Mouse (Mus musculus): ENCODE data around the gene Dcaf11. TPM values are rescaled to one million over a fixed set of nuclear protein-coding genes. Genes with fewer than 3 reads are reported as not detected.

Dcaf11 gene
- polyA plus RNA-seq (2015; fragmentation: Nextera tagmentation; extraction: Ambion mirVana): 102 and 104 TPM in 2 replicates

DNA sequence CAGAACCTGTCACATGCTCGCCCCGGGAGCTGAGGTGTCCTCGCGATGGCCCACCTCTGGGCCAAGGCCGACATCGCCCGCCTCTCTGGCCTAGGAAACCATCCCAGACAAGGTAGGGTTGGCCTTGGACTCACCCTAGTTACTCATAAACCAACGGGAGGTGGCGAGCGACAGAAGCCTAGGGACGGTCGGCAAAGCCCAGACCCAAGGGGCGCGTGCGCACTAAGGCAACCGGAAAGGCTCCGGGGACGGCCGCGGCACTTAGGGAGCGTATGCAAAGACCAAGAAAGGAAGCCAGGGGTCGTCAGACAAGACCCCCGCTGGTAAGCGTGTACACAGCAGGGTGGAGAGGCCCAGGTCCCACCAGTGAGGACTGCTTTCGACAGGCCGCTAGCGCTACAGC, at the start of gene Dcaf11:
TSS of gene Dcaf11 (plus strand) at position 208 of the 403 bp plus-strand sequence.
- peak within 1 kb of the TSS; percentile 83 for H3K4me2 ChIP-seq (ENCODE audit: low read depth, low read length)
- peak within 1 kb of the TSS; percentile 98 for H3K27ac ChIP-seq (ENCODE audit: low read length)
- peak; percentile 87 for ATAC-seq
- no peaks in the 10 kb centered on the region for H3K27me3 ChIP-seq (replicated peaks; ENCODE audit: control insufficient read depth, insufficient read depth, low read length)
- 0% methylated on average over 27 of the region's 27 CpGs for WGBS
- H3K4me3 ChIP-seq (ENCODE audit: low read length): peak within 1 kb of the TSS; percentile 71
- peaks cover 6% of the 10 kb centered on the region; the same call in 1 of the 2 replicates for H3K36me3 ChIP-seq (ENCODE audit: control insufficient read depth, insufficient read depth, low read length)
- H3K4me1 ChIP-seq (ENCODE audit: control insufficient read depth, insufficient read depth, low read length): peaks cover 14% of the 10 kb centered on the region
- no peaks in the 10 kb centered on the region for H3K9me3 ChIP-seq (ENCODE audit: control insufficient read depth, low read length)
- H3K9ac ChIP-seq (ENCODE audit: low read depth, low read length): peak within 1 kb of the TSS; percentile 80

- WGBS: 60% methylated on average over 22 of the region's 22 CpGs
- ATAC-seq: no peak
- H3K36me3 ChIP-seq (ENCODE audit: control insufficient read depth, insufficient read depth, low read length): no peaks in the 10 kb centered on the region
- no peak within 1 kb of the TSS for H3K4me2 ChIP-seq (ENCODE audit: low read depth, low read length)
- H3K9ac ChIP-seq (ENCODE audit: low read depth, low read length): no peak within 1 kb of the TSS
- no peak within 1 kb of the TSS for H3K4me3 ChIP-seq (ENCODE audit: low read length)
- no peaks in the 10 kb centered on the region for H3K4me1 ChIP-seq (ENCODE audit: control insufficient read depth, insufficient read depth, low read length)
- H3K27ac ChIP-seq (ENCODE audit: low read length): no peak within 1 kb of the TSS
- H3K9me3 ChIP-seq (ENCODE audit: control insufficient read depth, low read length): no peaks in the 10 kb centered on the region
- no peaks in the 10 kb centered on the region for H3K27me3 ChIP-seq (replicated peaks; ENCODE audit: control insufficient read depth, insufficient read depth, low read length)
Measured at GRCm38 (mm10) chr14:55510125-55510731, 49.6 kb upstream of the Dcaf11 start, which contains the start of gene Cpne6. Gene Cpne6 (plus strand): TSS chr14:55510445.

GRCm38 (mm10) chr14:55511037-55511436, 48.8 kb upstream of the Dcaf11 start:
- Histone ChIP-seq H3K9ac (ENCODE audit: low read depth, low read length) (no peak overlapping the region), H3K4me1 (ENCODE audit: control insufficient read depth, insufficient read depth, low read length) (no peaks in the 10 kb centered on the region), H3K27me3 (replicated peaks; ENCODE audit: control insufficient read depth, insufficient read depth, low read length) (no peaks in the 10 kb centered on the region), H3K4me2 (ENCODE audit: low read depth, low read length) (no peak overlapping the region), H3K9me3 (ENCODE audit: control insufficient read depth, low read length) (no peaks in the 10 kb centered on the region), H3K4me3 (ENCODE audit: low read length) (no peak overlapping the region), H3K36me3 (ENCODE audit: control insufficient read depth, insufficient read depth, low read length) (no peaks in the 10 kb centered on the region), H3K27ac (ENCODE audit: low read length) (no peak overlapping the region)
- no peak for ATAC-seq
- WGBS: 49% methylated on average over 7 of the region's 7 CpGs

DNA sequence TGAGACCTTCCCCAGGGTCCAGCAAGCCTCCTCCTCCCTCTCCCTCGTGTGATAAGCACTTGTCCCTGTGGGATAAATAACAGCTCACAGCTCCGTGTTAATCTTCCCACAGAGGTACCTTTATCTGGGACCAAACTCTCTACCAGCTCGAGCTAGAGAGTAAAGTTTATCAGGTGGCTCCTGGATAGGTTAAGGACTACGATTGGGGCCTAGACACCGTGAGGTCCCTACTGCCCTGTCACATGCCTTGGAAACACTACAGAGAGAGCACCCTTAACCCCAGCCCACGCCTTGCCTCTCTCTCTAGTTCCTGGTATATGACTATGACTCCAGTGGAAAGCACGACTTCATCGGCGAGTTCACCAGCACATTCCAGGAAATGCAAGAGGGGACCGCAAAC, 45.9 kb upstream of the Dcaf11 start:
- 0 out of 2 replicates have a peak, but pooled peaks cover 4% of the 10 kb centered on the region for H3K27me3 ChIP-seq (replicated peaks; ENCODE audit: control insufficient read depth, insufficient read depth, low read length)
- H3K9me3 ChIP-seq (ENCODE audit: control insufficient read depth, low read length): no peaks in the 10 kb centered on the region
- 52% methylated on average over 10 of the region's 10 CpGs for WGBS
- no peaks in the 10 kb centered on the region for H3K36me3 ChIP-seq (ENCODE audit: control insufficient read depth, insufficient read depth, low read length)
- no peak overlapping the region for H3K27ac ChIP-seq (ENCODE audit: low read length)
- H3K4me2 ChIP-seq (ENCODE audit: low read depth, low read length): no peak overlapping the region
- no peaks in the 10 kb centered on the region for H3K4me1 ChIP-seq (ENCODE audit: control insufficient read depth, insufficient read depth, low read length)
- ATAC-seq: peak; percentile 63
- H3K4me3 ChIP-seq (ENCODE audit: low read length): no peak overlapping the region
- no peak overlapping the region for H3K9ac ChIP-seq (ENCODE audit: low read depth, low read length)

- H3K27me3 ChIP-seq (replicated peaks; ENCODE audit: control insufficient read depth, insufficient read depth, low read length): peaks cover 9% of the 10 kb centered on the region; the same call in 1 of the 2 replicates
- peaks cover 1% of the 10 kb centered on the region; the same call in 1 of the 2 replicates for H3K4me1 ChIP-seq (ENCODE audit: control insufficient read depth, insufficient read depth, low read length)
- no peaks in the 10 kb centered on the region for H3K36me3 ChIP-seq (ENCODE audit: control insufficient read depth, insufficient read depth, low read length)
- H3K9me3 ChIP-seq (ENCODE audit: control insufficient read depth, low read length): no peaks in the 10 kb centered on the region
- no peak overlapping the region for H3K4me3 ChIP-seq (ENCODE audit: low read length)
- H3K27ac ChIP-seq (ENCODE audit: low read length): no peak overlapping the region
- H3K4me2 ChIP-seq (ENCODE audit: low read depth, low read length): no peak overlapping the region
- WGBS: 87% methylated on average over 4 of the region's 4 CpGs
- no peak for ATAC-seq
- H3K9ac ChIP-seq (ENCODE audit: low read depth, low read length): no peak overlapping the region
Measured at GRCm38 (mm10) chr14:55515846-55516245, 44.0 kb upstream of the Dcaf11 start.

DNA sequence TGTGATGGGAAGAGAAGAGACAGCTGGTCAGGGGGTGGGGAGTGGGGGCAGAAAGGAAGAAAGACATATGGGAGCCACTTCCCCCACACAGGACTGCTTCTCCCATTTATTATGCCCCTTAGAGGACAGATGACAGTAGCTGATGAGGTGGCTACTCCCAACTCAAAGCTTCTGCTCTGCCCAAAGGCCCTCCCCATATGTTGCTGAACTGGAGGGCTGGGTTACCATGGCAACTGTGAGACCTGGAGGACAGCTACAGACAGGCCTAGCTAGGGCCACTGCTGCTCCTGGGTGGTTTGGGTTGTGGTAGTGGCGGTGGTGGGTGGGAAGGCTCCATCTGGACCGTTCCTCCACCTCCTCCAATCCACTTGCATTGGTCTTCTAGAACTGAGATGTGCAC, 40.9 kb upstream of the Dcaf11 start:
- H3K36me3 ChIP-seq (ENCODE audit: control insufficient read depth, insufficient read depth, low read length): no peaks in the 10 kb centered on the region
- no peak overlapping the region for H3K27ac ChIP-seq (ENCODE audit: low read length)
- no peak for ATAC-seq
- H3K4me3 ChIP-seq (ENCODE audit: low read length): no peak overlapping the region
- H3K9ac ChIP-seq (ENCODE audit: low read depth, low read length): no peak overlapping the region
- WGBS: 46% methylated on average over 2 of the region's 2 CpGs
- H3K4me2 ChIP-seq (ENCODE audit: low read depth, low read length): no peak overlapping the region
- H3K9me3 ChIP-seq (ENCODE audit: control insufficient read depth, low read length): no peaks in the 10 kb centered on the region
- peaks cover 26% of the 10 kb centered on the region for H3K27me3 ChIP-seq (replicated peaks; ENCODE audit: control insufficient read depth, insufficient read depth, low read length)
- peaks cover 4% of the 10 kb centered on the region; the same call in 1 of the 2 replicates for H3K4me1 ChIP-seq (ENCODE audit: control insufficient read depth, insufficient read depth, low read length)

GRCm38 (mm10) chr14:55519604-55520003, 40.2 kb upstream of the Dcaf11 start:
- no peaks in the 10 kb centered on the region for H3K36me3 ChIP-seq (ENCODE audit: control insufficient read depth, insufficient read depth, low read length)
- H3K4me3 ChIP-seq (ENCODE audit: low read length): no peak overlapping the region
- peaks cover 32% of the 10 kb centered on the region for H3K27me3 ChIP-seq (replicated peaks; ENCODE audit: control insufficient read depth, insufficient read depth, low read length)
- H3K4me1 ChIP-seq (ENCODE audit: control insufficient read depth, insufficient read depth, low read length): peaks cover 4% of the 10 kb centered on the region; the same call in 1 of the 2 replicates
- no peaks in the 10 kb centered on the region for H3K9me3 ChIP-seq (ENCODE audit: control insufficient read depth, low read length)
- WGBS: 65% methylated on average over 4 of the region's 4 CpGs
- H3K9ac ChIP-seq (ENCODE audit: low read depth, low read length): no peak overlapping the region
- no peak overlapping the region for H3K4me2 ChIP-seq (ENCODE audit: low read depth, low read length)
- H3K27ac ChIP-seq (ENCODE audit: low read length): no peak overlapping the region
- no peak for ATAC-seq

GRCm38 (mm10) chr14:55520451-55521361, 39.1 kb upstream of the Dcaf11 start:
- no peak overlapping the region for H3K27ac ChIP-seq (ENCODE audit: low read length)
- no peaks in the 10 kb centered on the region for H3K9me3 ChIP-seq (ENCODE audit: control insufficient read depth, low read length)
- H3K9ac ChIP-seq (ENCODE audit: low read depth, low read length): peak overlapping the region; percentile 59
- peak overlapping the region; percentile 58 for H3K4me3 ChIP-seq (ENCODE audit: low read length)
- H3K4me1 ChIP-seq (ENCODE audit: control insufficient read depth, insufficient read depth, low read length): peaks cover 4% of the 10 kb centered on the region; the same call in 1 of the 2 replicates
- H3K27me3 ChIP-seq (replicated peaks; ENCODE audit: control insufficient read depth, insufficient read depth, low read length): peaks cover 38% of the 10 kb centered on the region
- H3K36me3 ChIP-seq (ENCODE audit: control insufficient read depth, insufficient read depth, low read length): no peaks in the 10 kb centered on the region
- H3K4me2 ChIP-seq (ENCODE audit: low read depth, low read length): peak overlapping the region; percentile 95
- peak; percentile 65 for ATAC-seq
- whole genome bisulfite sequencing: under 1% methylated on average over 61 of the region's 61 CpGs

DNA sequence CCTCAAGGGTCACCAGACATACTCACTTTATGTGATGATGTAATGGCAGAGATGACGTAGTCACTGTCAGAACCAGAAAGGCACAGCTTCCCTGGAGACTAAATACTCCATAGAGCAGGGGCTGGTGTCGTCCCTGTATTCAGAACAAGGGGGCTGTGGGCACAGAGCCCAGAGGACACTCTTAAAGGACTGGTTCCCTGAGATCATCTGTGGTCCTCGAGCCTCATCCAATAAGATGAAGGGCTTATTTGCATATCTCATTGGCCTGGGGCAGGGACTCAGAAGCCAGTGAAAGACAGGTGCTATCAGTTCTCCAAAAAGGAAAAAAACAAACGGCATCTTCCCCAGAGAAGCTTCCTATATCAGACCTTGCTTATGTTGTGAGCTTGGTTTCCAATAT, 35.7 kb upstream of the Dcaf11 start:
- no peak for ATAC-seq
- no peak overlapping the region for H3K27ac ChIP-seq (ENCODE audit: low read length)
- no peaks in the 10 kb centered on the region for H3K36me3 ChIP-seq (ENCODE audit: control insufficient read depth, insufficient read depth, low read length)
- peaks cover 4% of the 10 kb centered on the region; the same call in 1 of the 2 replicates for H3K4me1 ChIP-seq (ENCODE audit: control insufficient read depth, insufficient read depth, low read length)
- no peak overlapping the region for H3K9ac ChIP-seq (ENCODE audit: low read depth, low read length)
- 51% methylated on average over 4 of the region's 4 CpGs for WGBS
- no peak overlapping the region for H3K4me2 ChIP-seq (ENCODE audit: low read depth, low read length)
- no peaks in the 10 kb centered on the region for H3K9me3 ChIP-seq (ENCODE audit: control insufficient read depth, low read length)
- no peak overlapping the region for H3K4me3 ChIP-seq (ENCODE audit: low read length)
- peaks cover 34% of the 10 kb centered on the region for H3K27me3 ChIP-seq (replicated peaks; ENCODE audit: control insufficient read depth, insufficient read depth, low read length)

Data from intestine, embryonic 16.5 days (tissue).